Mouse (Mus musculus) hindbrain, postnatal 0 days (tissue): ENCODE measurements at regions not wholly inside any gene's neighbourhood (a gene's known extent, or its start where the extent isn't known, plus 50 kb on each side); places are given as distances from the start of the nearest gene placed in this dataset.

Source experiments
- ATAC-seq: fragments of 200-750 bp; cut with Nextera tagmentation; 2 replicates; pipeline ENCODE4 v1.8.0; 2017; ENCODE audit warnings: mild to moderate bottlenecking, moderate TSS enrichment, moderate library complexity
- DNase-seq: peaks from one replicate; pipeline ENCODE4 v3.0.0-alpha.2; 2015; ENCODE audit warnings: low spot score
- H3K27ac ChIP-seq: fragments of 300-500 bp; sonication (generic); 2 replicates; pipeline ENCODE4 v1.5.1; 2014; ENCODE audit warnings: mild to moderate bottlenecking
- H3K27me3 ChIP-seq: fragments of 300-500 bp; sonication (generic); 2 replicates; pipeline ENCODE4 v1.6.1; 2014; ENCODE audit warnings: low read length, mixed read lengths; ENCODE audit not compliant: insufficient read depth
- H3K36me3 ChIP-seq: fragments of 300-500 bp; sonication (generic); 2 replicates; pipeline ENCODE4 v1.6.1; 2014; ENCODE audit warnings: low read length, mixed read lengths; ENCODE audit not compliant: insufficient read depth
- H3K4me1 ChIP-seq: fragments of 300-500 bp; sonication (generic); 2 replicates; pipeline ENCODE4 v1.6.1; 2014; ENCODE audit warnings: antibody characterized with exemption, low read length, mixed read lengths; ENCODE audit not compliant: insufficient read depth
- H3K4me2 ChIP-seq: fragments of 300-500 bp; sonication (generic); 2 replicates; pipeline ENCODE4 v1.6.1; 2014; ENCODE audit warnings: low read depth, mild to moderate bottlenecking, low read length, moderate library complexity, mixed read lengths
- H3K4me3 ChIP-seq: fragments of 300-500 bp; sonication (generic); 2 replicates; pipeline ENCODE4 v1.5.1; 2014; ENCODE audit warnings: low read length
- H3K9ac ChIP-seq: fragments of 300-500 bp; sonication (generic); replicated peaks from 2 replicates; pipeline ENCODE4 v1.6.1; 2014; ENCODE audit warnings: mild to moderate bottlenecking, low read length, moderate library complexity, mixed read lengths
- H3K9me3 ChIP-seq: fragments of 300-500 bp; sonication (generic); 2 replicates; pipeline ENCODE4 v1.6.1; 2016; ENCODE audit warnings: low read length, mixed read lengths
- CTCF ChIP-seq: IDR thresholded peaks from 2 replicates; pipeline ENCODE4 v1.5.1; 2016; ENCODE audit warnings: antibody characterized with exemption, control low read depth, low read depth
- WGBS: fragments of 180-500 bp; shearing (Covaris S2); extraction: QIAGEN DNeasy Blood & Tissue Kit; methylation state at CpG from one replicate; pipeline ENCODE4 v1.1.7; 2014; 5-methylcytosine and 5-hydroxymethylcytosine counted together

- H3K36me3 ChIP-seq: no peaks in the 10 kb centered on the region
- no peak overlapping the region for H3K27ac ChIP-seq
- no peak overlapping the region for H3K4me3 ChIP-seq
- H3K9me3 ChIP-seq: no peaks in the 10 kb centered on the region
- no peaks in the 10 kb centered on the region for H3K4me1 ChIP-seq
- WGBS: 13% methylated on average over 1 of the region's 1 CpGs
- H3K27me3 ChIP-seq: no peaks in the 10 kb centered on the region
- no peak for ATAC-seq
- no peak overlapping the region for H3K9ac ChIP-seq
- no peak for TF ChIP-seq CTCF
- no peak for DNase-seq
- no peak overlapping the region for H3K4me2 ChIP-seq
Measured at GRCm38 (mm10) chr1:194056544-194056943, 561.5 kb upstream of the Plxna2 start.

GRCm38 (mm10) chr1:194049746-194050351 lies 568.2 kb upstream of the Plxna2 start:
- TF ChIP-seq CTCF: no peak
- DNase-seq: no peak
- H3K4me3 ChIP-seq: no peak overlapping the region
- H3K4me2 ChIP-seq: no peak overlapping the region
- no peak overlapping the region for H3K27ac ChIP-seq
- no peaks in the 10 kb centered on the region for H3K36me3 ChIP-seq
- H3K27me3 ChIP-seq: no peaks in the 10 kb centered on the region
- no peak overlapping the region for H3K9ac ChIP-seq
- 65% methylated on average over 4 of the region's 4 CpGs for WGBS
- no peaks in the 10 kb centered on the region for H3K9me3 ChIP-seq
- ATAC-seq: no peak
- H3K4me1 ChIP-seq: no peaks in the 10 kb centered on the region

GRCm38 (mm10) chr1:194041393-194042352 lies 576.3 kb upstream of the Plxna2 start:
- ATAC-seq (no peak), DNase-seq (no peak)
- Histone ChIP-seq H3K27ac (no peak overlapping the region), H3K27me3 (no peaks in the 10 kb centered on the region), H3K9me3 (no peaks in the 10 kb centered on the region), H3K9ac (no peak overlapping the region), H3K4me3 (no peak overlapping the region), H3K4me2 (no peak overlapping the region), H3K36me3 (no peaks in the 10 kb centered on the region), H3K4me1 (no peaks in the 10 kb centered on the region)
- 31% methylated on average over 8 of the region's 8 CpGs for WGBS
- no peak for TF ChIP-seq CTCF

DNA sequence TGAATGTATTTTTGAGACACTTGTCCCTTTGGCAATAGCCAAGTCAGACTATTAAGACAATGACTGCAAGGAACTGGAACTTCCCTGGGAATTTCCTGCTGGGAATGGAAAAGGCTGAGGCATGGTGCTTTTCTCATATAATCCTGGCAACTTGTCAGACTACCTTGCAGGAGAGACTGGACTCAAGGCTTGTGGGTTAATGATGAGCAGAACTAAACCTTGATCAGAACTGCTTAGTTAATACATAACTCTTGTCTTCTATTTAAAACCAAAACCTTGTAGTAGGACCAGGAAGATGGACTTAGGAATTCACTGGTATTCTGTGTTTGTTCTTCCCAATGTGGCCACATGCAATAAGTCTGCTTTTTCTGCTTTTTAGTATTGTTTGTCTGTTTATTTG lies 579.3 kb upstream of the Plxna2 start:
- H3K4me1 ChIP-seq: no peaks in the 10 kb centered on the region
- no peaks in the 10 kb centered on the region for H3K36me3 ChIP-seq
- H3K9me3 ChIP-seq: no peaks in the 10 kb centered on the region
- no peak overlapping the region for H3K9ac ChIP-seq
- ATAC-seq (no peak), DNase-seq (no peak)
- no peaks in the 10 kb centered on the region for H3K27me3 ChIP-seq
- H3K4me3 ChIP-seq: no peak overlapping the region
- TF ChIP-seq CTCF: no peak
- no peak overlapping the region for H3K4me2 ChIP-seq
- no peak overlapping the region for H3K27ac ChIP-seq

DNA sequence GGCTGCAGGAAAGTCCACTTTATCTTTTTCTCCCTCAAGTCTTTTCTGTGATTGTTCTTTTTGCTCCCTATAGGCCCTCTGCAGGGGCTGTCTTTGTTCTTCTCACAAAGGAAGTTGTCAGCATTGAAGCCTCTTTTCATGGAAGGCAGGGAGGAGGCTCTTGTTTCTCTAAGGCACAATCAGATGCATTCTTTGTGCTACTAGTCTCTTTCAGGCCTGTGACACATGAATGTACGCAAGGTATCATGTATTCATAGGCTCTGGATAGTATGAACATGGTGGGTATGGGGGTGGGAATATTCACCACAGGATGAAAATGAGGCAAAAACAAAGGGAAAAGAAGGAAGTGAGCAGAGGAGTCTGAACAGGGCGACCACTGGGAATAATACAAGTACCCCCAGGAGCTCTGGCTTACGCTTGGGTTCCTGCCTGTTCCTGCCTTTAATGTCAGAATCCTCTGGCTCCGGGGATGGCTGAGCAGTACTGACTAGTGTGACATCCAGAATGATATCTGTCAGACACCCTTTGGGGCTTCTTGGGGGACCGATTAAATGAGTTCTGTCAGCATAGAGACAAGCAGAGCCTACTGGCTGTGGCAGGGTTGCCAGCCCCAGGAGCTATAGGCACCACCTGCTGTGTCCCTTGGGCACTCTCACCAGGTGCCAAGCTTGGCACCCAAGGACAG lies 583.7 kb upstream of the Plxna2 start:
- TF ChIP-seq CTCF: no peak
- H3K27me3 ChIP-seq: no peaks in the 10 kb centered on the region
- H3K36me3 ChIP-seq: no peaks in the 10 kb centered on the region
- H3K4me1 ChIP-seq: no peaks in the 10 kb centered on the region
- H3K4me3 ChIP-seq: no peak overlapping the region
- ATAC-seq: no peak
- H3K9ac ChIP-seq: no peak overlapping the region
- no peak overlapping the region for H3K27ac ChIP-seq
- 35% methylated on average over 5 of the region's 5 CpGs for WGBS
- H3K9me3 ChIP-seq: no peaks in the 10 kb centered on the region
- H3K4me2 ChIP-seq: no peak overlapping the region
- no peak for DNase-seq

- H3K27ac ChIP-seq: no peak overlapping the region
Measured at GRCm38 (mm10) chr1:194032603-194033002, 585.4 kb upstream of the Plxna2 start.

More at GRCm38 (mm10) chr1:194032603-194033002, 585.4 kb upstream of the Plxna2 start:
- Histone ChIP-seq H3K9ac (no peak overlapping the region), H3K36me3 (no peaks in the 10 kb centered on the region), H3K4me3 (no peak overlapping the region), H3K9me3 (no peaks in the 10 kb centered on the region), H3K4me1 (no peaks in the 10 kb centered on the region), H3K27me3 (no peaks in the 10 kb centered on the region), H3K4me2 (no peak overlapping the region)
- WGBS: 97% methylated on average over 1 of the region's 1 CpGs
- ATAC-seq: no peak
- DNase-seq: no peak
- no peak for TF ChIP-seq CTCF
